Mouse (Mus musculus): ENCODE data around the gene Gli3. TPM values are rescaled to one million over a fixed set of nuclear protein-coding genes. Genes with fewer than 3 reads are reported as not detected.

Gli3 gene
- total and polyA plus RNA-seq, 2 experiments: 0.15 to 0.37 TPM

DNA sequence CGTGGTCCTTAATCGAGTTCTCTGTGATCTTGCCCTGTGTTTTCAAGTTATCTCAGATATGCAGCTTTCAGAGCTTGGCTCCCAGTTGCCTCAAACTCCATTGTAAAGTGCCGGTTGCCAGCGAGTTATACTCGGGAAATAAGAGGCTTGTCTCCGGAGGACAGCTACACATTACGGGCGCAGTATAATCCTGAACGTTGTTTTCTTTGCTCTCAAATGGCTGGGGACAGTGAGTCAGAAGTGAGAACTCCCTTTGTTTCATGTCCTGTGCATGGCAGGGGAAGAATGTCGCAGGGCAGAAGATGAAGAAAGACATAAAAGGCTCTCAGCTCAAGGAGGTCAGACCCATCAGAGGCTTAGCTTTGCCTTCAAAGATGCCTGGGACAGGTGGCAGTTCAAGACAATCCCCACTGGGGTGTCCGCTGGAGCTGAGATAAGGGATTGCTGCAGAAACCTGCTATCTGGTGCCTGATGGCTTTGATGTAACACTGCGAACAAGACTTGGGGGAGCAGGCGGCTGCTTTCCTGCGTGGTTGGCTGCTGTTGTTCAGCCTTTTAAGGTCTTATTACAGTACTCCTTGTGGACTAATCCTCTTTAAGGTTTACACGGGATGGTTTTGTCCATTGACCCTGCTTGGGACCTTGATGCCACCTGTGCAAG lies 108.0 kb downstream of the Gli3 start:
- H3K27me3 ChIP-seq (ENCODE audit: control insufficient read depth, insufficient read depth, low read length): no peaks in the 10 kb centered on the region
- H3K27ac ChIP-seq (replicated peaks; ENCODE audit: insufficient read depth, low read depth, low read length): no peak overlapping the region
- H3K79me2 ChIP-seq (ENCODE audit: control insufficient read depth, insufficient read depth, low read length): no peaks in the 10 kb centered on the region
- no peak overlapping the region for H3K9ac ChIP-seq (ENCODE audit: low read depth, low read length)
- TF ChIP-seq POLR2A (IDR thresholded peaks at IDR 0.05; ENCODE audit: extremely low read depth, insufficient read depth, low read length) (no peak), CTCF (IDR thresholded peaks at IDR 0.05; ENCODE audit: low read depth, low read length) (no peak)
- no peaks in the 10 kb centered on the region for H3K36me3 ChIP-seq (ENCODE audit: control insufficient read depth, insufficient read depth, low read length)
- 26% methylated on average over 15 of the region's 15 CpGs for WGBS
- DNase-seq (ENCODE audit: extremely low read depth, low read depth, low spot score): no peak
- H3K4me3 ChIP-seq (ENCODE audit: insufficient read depth, low read depth, low read length): no peak overlapping the region
- H3K4me1 ChIP-seq (ENCODE audit: control insufficient read depth, insufficient read depth, low read length): no peaks in the 10 kb centered on the region

- TF ChIP-seq POLR2A (IDR thresholded peaks at IDR 0.05; ENCODE audit: extremely low read depth, insufficient read depth, low read length): no peak
- no peak for TF ChIP-seq CTCF (IDR thresholded peaks at IDR 0.05; ENCODE audit: low read depth, low read length)
- no peak for DNase-seq (ENCODE audit: extremely low read depth, low read depth, low spot score)
- no peak overlapping the region for H3K27ac ChIP-seq (replicated peaks; ENCODE audit: insufficient read depth, low read depth, low read length)
- H3K27me3 ChIP-seq (ENCODE audit: control insufficient read depth, insufficient read depth, low read length): no peaks in the 10 kb centered on the region
- no peaks in the 10 kb centered on the region for H3K36me3 ChIP-seq (ENCODE audit: control insufficient read depth, insufficient read depth, low read length)
- no peak overlapping the region for H3K9ac ChIP-seq (ENCODE audit: low read depth, low read length)
- H3K4me1 ChIP-seq (ENCODE audit: control insufficient read depth, insufficient read depth, low read length): no peaks in the 10 kb centered on the region
- no peaks in the 10 kb centered on the region for H3K79me2 ChIP-seq (ENCODE audit: control insufficient read depth, insufficient read depth, low read length)
- 77% methylated on average over 8 of the region's 8 CpGs for WGBS
- no peak overlapping the region for H3K4me3 ChIP-seq (ENCODE audit: insufficient read depth, low read depth, low read length)
Observed at GRCm38 (mm10) chr13:15577133-15577917, 114.3 kb downstream of the Gli3 start.

DNA sequence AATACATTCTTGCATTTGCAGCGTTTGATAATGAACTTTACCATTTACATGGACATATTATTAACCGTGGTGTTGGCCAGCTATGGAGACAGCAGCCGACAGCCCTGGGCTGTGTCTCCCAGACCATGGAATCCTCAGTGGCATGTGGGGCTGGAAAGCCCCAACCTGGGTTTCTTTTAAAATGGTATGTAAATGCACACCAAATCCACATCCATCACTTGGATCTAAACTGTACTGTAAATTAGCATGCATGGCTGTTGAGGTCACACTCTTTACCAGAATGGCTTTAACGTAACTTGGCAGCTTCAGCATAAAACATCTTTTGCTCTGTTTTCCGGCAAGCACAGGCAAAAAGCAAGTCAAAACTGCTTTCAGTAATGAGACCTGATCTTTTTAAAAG lies 117.4 kb downstream of the Gli3 start:
- no peak for TF ChIP-seq CTCF (IDR thresholded peaks at IDR 0.05; ENCODE audit: low read depth, low read length)
- no peak for TF ChIP-seq POLR2A (IDR thresholded peaks at IDR 0.05; ENCODE audit: extremely low read depth, insufficient read depth, low read length)
- H3K4me1 ChIP-seq (ENCODE audit: control insufficient read depth, insufficient read depth, low read length): no peaks in the 10 kb centered on the region
- H3K27me3 ChIP-seq (ENCODE audit: control insufficient read depth, insufficient read depth, low read length): no peaks in the 10 kb centered on the region
- H3K36me3 ChIP-seq (ENCODE audit: control insufficient read depth, insufficient read depth, low read length): no peaks in the 10 kb centered on the region
- H3K4me3 ChIP-seq (ENCODE audit: insufficient read depth, low read depth, low read length): no peak overlapping the region
- H3K27ac ChIP-seq (replicated peaks; ENCODE audit: insufficient read depth, low read depth, low read length): no peak overlapping the region
- no peak overlapping the region for H3K9ac ChIP-seq (ENCODE audit: low read depth, low read length)
- no peaks in the 10 kb centered on the region for H3K79me2 ChIP-seq (ENCODE audit: control insufficient read depth, insufficient read depth, low read length)
- no peak for DNase-seq (ENCODE audit: extremely low read depth, low read depth, low spot score)
- 89% methylated on average over 5 of the region's 5 CpGs for WGBS

DNA sequence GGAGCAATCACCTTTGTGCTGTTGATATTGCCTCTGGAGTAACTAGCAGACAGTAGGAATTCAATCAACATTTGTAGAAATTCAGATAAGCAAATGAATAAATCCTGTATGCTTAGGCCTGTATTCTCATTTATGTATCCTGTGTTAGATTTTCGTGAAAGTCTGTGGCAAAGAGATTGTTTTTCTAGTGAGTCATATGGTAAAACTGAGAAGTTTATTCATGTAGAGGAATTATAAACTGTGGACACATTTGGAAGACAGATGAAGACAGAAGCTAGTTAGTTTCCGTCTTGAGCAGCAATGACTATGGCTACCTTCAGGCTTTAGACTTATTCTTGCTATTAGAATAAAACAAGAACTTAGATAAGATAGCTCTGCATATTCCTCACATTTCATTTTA lies 122.9 kb downstream of the Gli3 start:
- Histone ChIP-seq H3K4me3 (ENCODE audit: insufficient read depth, low read depth, low read length) (no peak overlapping the region), H3K4me1 (ENCODE audit: control insufficient read depth, insufficient read depth, low read length) (no peaks in the 10 kb centered on the region), H3K27ac (replicated peaks; ENCODE audit: insufficient read depth, low read depth, low read length) (no peak overlapping the region), H3K9ac (ENCODE audit: low read depth, low read length) (no peak overlapping the region), H3K27me3 (ENCODE audit: control insufficient read depth, insufficient read depth, low read length) (no peaks in the 10 kb centered on the region), H3K36me3 (ENCODE audit: control insufficient read depth, insufficient read depth, low read length) (no peaks in the 10 kb centered on the region), H3K79me2 (ENCODE audit: control insufficient read depth, insufficient read depth, low read length) (no peaks in the 10 kb centered on the region)
- no peak for TF ChIP-seq POLR2A (IDR thresholded peaks at IDR 0.05; ENCODE audit: extremely low read depth, insufficient read depth, low read length)
- no peak for DNase-seq (ENCODE audit: extremely low read depth, low read depth, low spot score)
- 74% methylated on average over 2 of the region's 2 CpGs for WGBS

GRCm38 (mm10) chr13:15588278-15589272 lies 125.5 kb downstream of the Gli3 start:
- no peaks in the 10 kb centered on the region for H3K4me1 ChIP-seq (ENCODE audit: control insufficient read depth, insufficient read depth, low read length)
- no peaks in the 10 kb centered on the region for H3K27me3 ChIP-seq (ENCODE audit: control insufficient read depth, insufficient read depth, low read length)
- 76% methylated on average over 16 of the region's 16 CpGs for WGBS
- H3K79me2 ChIP-seq (ENCODE audit: control insufficient read depth, insufficient read depth, low read length): no peaks in the 10 kb centered on the region
- H3K4me3 ChIP-seq (ENCODE audit: insufficient read depth, low read depth, low read length): no peak overlapping the region
- no peak overlapping the region for H3K27ac ChIP-seq (replicated peaks; ENCODE audit: insufficient read depth, low read depth, low read length)
- no peak for TF ChIP-seq POLR2A (IDR thresholded peaks at IDR 0.05; ENCODE audit: extremely low read depth, insufficient read depth, low read length)
- TF ChIP-seq CTCF (IDR thresholded peaks at IDR 0.05; ENCODE audit: low read depth, low read length): no peak
- no peaks in the 10 kb centered on the region for H3K36me3 ChIP-seq (ENCODE audit: control insufficient read depth, insufficient read depth, low read length)
- no peak overlapping the region for H3K9ac ChIP-seq (ENCODE audit: low read depth, low read length)
- DNase-seq (ENCODE audit: extremely low read depth, low read depth, low spot score): peak; percentile 0
